Mouse (Mus musculus): Measurements from ENCODE around the gene Zscan21.

GRCm38 (mm10) chr5:138073803-138074202 lies 42.9 kb upstream of the Zscan21 start:
- TF ChIP-seq CTCF (IDR thresholded peaks at IDR 0.05; ENCODE audit: low read depth) (no peak), EP300 (IDR thresholded peaks at IDR 0.05; ENCODE audit: low read depth) (no peak)
